Comparison of ENCODE assay signal across 30 mouse cellular contexts in genomic region chr15:100391599-100391998, GRCm38 (mm10). TPM values are rescaled to one million over a fixed set of nuclear protein-coding genes. Genes with fewer than 3 reads are reported as not detected.
DNase-seq lines count a peak whose midpoint lies in the region; ATAC-seq and TF ChIP-seq lines count a peak whose summit lies in the region.
"Had no signal": no experiment of that assay in that cellular context is flagged by ENCODE, and none has a peak within 500 bp of the region (broad histone marks: within the 10 kb centered on the region; RNA-seq: fewer than 3 reads in every experiment).

No protein-coding gene starts in this region.

- no peak overlapping the region for H3K27ac ChIP-seq in heart, embryonic 12.5 days (ENCODE audit: poor library complexity, severe bottlenecking)
- peak overlapping the region; percentile 73 for H3K27ac ChIP-seq in liver, embryonic 15.5 days (replicated peaks)
- no peak overlapping the region for H3K27ac ChIP-seq in layer of hippocampus, adult 2 months
- H3K27ac ChIP-seq in midbrain, embryonic 15.5 days, result no peak overlapping the region
- H3K27ac ChIP-seq: embryonic facial prominence, embryonic 13.5 days; hindbrain, embryonic 12.5 days; lung, embryonic 15.5 days; midbrain, embryonic 13.5 days; neural tube, embryonic 12.5 days had no signal

- WGBS in heart, embryonic 12.5 days, result 74% methylated on average over 7 of the region's 7 CpGs
- 19% methylated on average over 7 of the region's 7 CpGs for WGBS in liver, embryonic 15.5 days (ENCODE audit: insufficient replicate concordance)
- 93% methylated on average over 7 of the region's 7 CpGs for WGBS in midbrain, embryonic 15.5 days

- ATAC-seq in heart, embryonic 12.5 days (ENCODE audit: insufficient number of reproducible peaks, low FRiP score), result peak; percentile 26; the same call in 1 of the 2 replicates
- ATAC-seq in erythroid progenitor cell, adult 5-6 weeks (replicated peaks; ENCODE audit: low FRiP score, poor library complexity, severe bottlenecking), result peak; percentile 56
- peak; percentile 86 for ATAC-seq in liver, embryonic 15.5 days (ENCODE audit: insufficient read depth)
- ATAC-seq in megakaryocyte, adult 5-6 weeks (ENCODE audit: poor library complexity, severe bottlenecking), result no peak
- no peak for ATAC-seq in midbrain, embryonic 15.5 days (replicated peaks)
- ATAC-seq: CD4-positive, CD25-positive, alpha-beta regulatory T cell, adult 4 months; intestine, postnatal 0 days; midbrain, embryonic 13.5 days; Patski had no signal

- no peak overlapping the region for H3K4me2 ChIP-seq in heart, embryonic 12.5 days
- peak overlapping the region; percentile 50 for H3K4me2 ChIP-seq in liver, embryonic 15.5 days
- no peak overlapping the region for H3K4me2 ChIP-seq in midbrain, embryonic 15.5 days
- H3K4me2 ChIP-seq: embryonic facial prominence, embryonic 13.5 days; hindbrain, embryonic 12.5 days; kidney, embryonic 15.5 days; lung, embryonic 15.5 days; midbrain, embryonic 13.5 days; neural tube, embryonic 12.5 days had no signal

- H3K9me3 ChIP-seq in heart, embryonic 12.5 days (replicated peaks), result peaks cover 3% of the 10 kb centered on the region; the same call in 1 of the 2 replicates
- H3K9me3 ChIP-seq in liver, embryonic 15.5 days (replicated peaks), result no peaks in the 10 kb centered on the region
- no peaks in the 10 kb centered on the region for H3K9me3 ChIP-seq in midbrain, embryonic 15.5 days
- H3K9me3 ChIP-seq: embryonic facial prominence, embryonic 13.5 days; hindbrain, embryonic 12.5 days; kidney, embryonic 15.5 days; lung, embryonic 15.5 days; midbrain, embryonic 13.5 days; neural tube, embryonic 12.5 days had no signal

- H3K36me3 ChIP-seq in heart, embryonic 12.5 days, result peaks cover 32% of the 10 kb centered on the region
- peaks cover 57% of the 10 kb centered on the region for H3K36me3 ChIP-seq in liver, embryonic 15.5 days (replicated peaks)
- peaks cover 20% of the 10 kb centered on the region for H3K36me3 ChIP-seq in midbrain, embryonic 15.5 days (replicated peaks)

- H3K27me3 ChIP-seq in heart, embryonic 12.5 days (replicated peaks), result no peaks in the 10 kb centered on the region
- no peaks in the 10 kb centered on the region for H3K27me3 ChIP-seq in liver, embryonic 15.5 days
- H3K27me3 ChIP-seq in midbrain, embryonic 15.5 days (replicated peaks), result no peaks in the 10 kb centered on the region
- H3K27me3 ChIP-seq: embryonic facial prominence, embryonic 13.5 days; hindbrain, embryonic 12.5 days; kidney, embryonic 15.5 days; lung, embryonic 15.5 days; midbrain, embryonic 13.5 days; neural tube, embryonic 12.5 days; Patski had no signal

- no peak overlapping the region for H3K4me3 ChIP-seq in heart, embryonic 12.5 days
- no peak overlapping the region for H3K4me3 ChIP-seq in liver, embryonic 15.5 days (replicated peaks)
- no peak overlapping the region for H3K4me3 ChIP-seq in layer of hippocampus, adult 2 months
- H3K4me3 ChIP-seq in midbrain, embryonic 15.5 days, result no peak overlapping the region
- H3K4me3 ChIP-seq: embryonic facial prominence, embryonic 13.5 days; gastrocnemius, adult 2 months; hindbrain, embryonic 12.5 days; kidney, embryonic 15.5 days; lung, embryonic 15.5 days; midbrain, embryonic 13.5 days; neural tube, embryonic 12.5 days had no signal

- H3K9ac ChIP-seq in heart, embryonic 12.5 days, result no peak overlapping the region
- H3K9ac ChIP-seq in liver, embryonic 15.5 days, result no peak overlapping the region
- H3K9ac ChIP-seq in midbrain, embryonic 15.5 days, result no peak overlapping the region
- H3K9ac ChIP-seq: embryonic facial prominence, embryonic 13.5 days; hindbrain, embryonic 12.5 days; kidney, embryonic 15.5 days; lung, embryonic 15.5 days; midbrain, embryonic 13.5 days; neural tube, embryonic 12.5 days had no signal

- TF ChIP-seq CTCF in layer of hippocampus, adult 2 months (conservative IDR thresholded peaks at IDR 0.05), result no peak

- peaks cover 36% of the 10 kb centered on the region for H3K4me1 ChIP-seq in heart, embryonic 12.5 days (replicated peaks)
- peaks cover 51% of the 10 kb centered on the region for H3K4me1 ChIP-seq in liver, embryonic 15.5 days (replicated peaks)
- H3K4me1 ChIP-seq in midbrain, embryonic 15.5 days, result no peaks in the 10 kb centered on the region
- H3K4me1 ChIP-seq: midbrain, embryonic 13.5 days had no signal

- no peak for DNase-seq in heart, postnatal 4 days
- no peak for DNase-seq in layer of hippocampus, adult 2 months (ENCODE audit: low spot score in 2 of 2)
- DNase-seq: adrenal gland, adult 2 months; cerebellum, adult 8-10 months; cerebellum, postnatal 36 days; embryo, embryonic 11 days; gastrocnemius, adult 2 months; heart, postnatal 10 days; retina, postnatal 1 day; right cerebral cortex, postnatal 25 days; spleen, adult 18-20 months; thymus, postnatal 14 days had no signal

RNA-seq across cellular contexts. Expression of gene Higd1c, which starts 27.3 kb away (rescaled TPM):
- not detected in 2 replicates for polyA plus RNA-seq in heart, embryonic 12.5 days (2016; fragmentation: Nextera tagmentation; extraction: Ambion mirVana)
- not detected for total RNA-seq in heart, postnatal 4 days (2021)
- not detected in 2 replicates for total RNA-seq in erythroid progenitor cell, adult 5-6 weeks (2015; ENCODE audit: low replicate concordance)
- not detected in 2 replicates for total RNA-seq in erythroid progenitor cell, adult 5-6 weeks (2017; ENCODE audit: low replicate concordance)
- not detected in 2 replicates for polyA plus RNA-seq in liver, embryonic 15.5 days (2015; fragmentation: Nextera tagmentation; extraction: Ambion mirVana)
- not detected in 2 replicates for total RNA-seq in megakaryocyte, adult 5-6 weeks (2015)
- total RNA-seq in megakaryocyte, adult 5-6 weeks (2017), result not detected in 2 replicates
- not detected for total RNA-seq in layer of hippocampus, adult 2 months (2021)
- polyA plus RNA-seq in midbrain, embryonic 15.5 days (2015; fragmentation: Nextera tagmentation; extraction: Ambion mirVana), result not detected in 2 replicates
- total RNA-seq: gastrocnemius, adult 2 months; gastrocnemius, postnatal 4 days; heart, postnatal 10 days; left cerebral cortex, adult 18-20 months; left cerebral cortex, postnatal 25 days had no signal
- polyA plus RNA-seq: adrenal gland, adult 2 months; CD4-positive, CD25-positive, alpha-beta regulatory T cell, adult 4 months; embryonic facial prominence, embryonic 13.5 days; hindbrain, embryonic 12.5 days; intestine, postnatal 0 days; limb, embryonic 14.5 days; lung, embryonic 15.5 days; midbrain, embryonic 13.5 days; Patski had no signal

RNA-seq across cellular contexts. Expression of gene Gm5475, which starts 30.3 kb away (rescaled TPM):
- 0.12 TPM in 1 of 2 replicates, not detected in the other for polyA plus RNA-seq in heart, embryonic 12.5 days (2016; fragmentation: Nextera tagmentation; extraction: Ambion mirVana)
- not detected for total RNA-seq in heart, postnatal 4 days (2021)
- total RNA-seq in erythroid progenitor cell, adult 5-6 weeks (2015; ENCODE audit: low replicate concordance), result not detected in 2 replicates
- total RNA-seq in erythroid progenitor cell, adult 5-6 weeks (2017; ENCODE audit: low replicate concordance), result 0.51 TPM in 1 of 2 replicates, not detected in the other
- polyA plus RNA-seq in liver, embryonic 15.5 days (2015; fragmentation: Nextera tagmentation; extraction: Ambion mirVana), result 0.05 TPM in 2 replicates
- total RNA-seq in megakaryocyte, adult 5-6 weeks (2015), result not detected in 2 replicates
- not detected in 2 replicates for total RNA-seq in megakaryocyte, adult 5-6 weeks (2017)
- not detected for total RNA-seq in layer of hippocampus, adult 2 months (2021)
- polyA plus RNA-seq in midbrain, embryonic 15.5 days (2015; fragmentation: Nextera tagmentation; extraction: Ambion mirVana), result 0.09 TPM in 2 replicates
- total RNA-seq: adrenal gland, adult 2 months; gastrocnemius, adult 2 months; gastrocnemius, postnatal 4 days; heart, postnatal 10 days; left cerebral cortex, adult 18-20 months; left cerebral cortex, postnatal 25 days had no signal
- polyA plus RNA-seq: CD4-positive, CD25-positive, alpha-beta regulatory T cell, adult 4 months; embryonic facial prominence, embryonic 13.5 days; hindbrain, embryonic 12.5 days had no signal

RNA-seq across cellular contexts. Expression of gene Slc11a2, which starts 33.3 kb away (rescaled TPM):
- 15.5 and 20.8 TPM in 2 replicates for polyA plus RNA-seq in heart, embryonic 12.5 days (2016; fragmentation: Nextera tagmentation; extraction: Ambion mirVana)
- total RNA-seq in heart, postnatal 4 days (2021), result 10 to 100 TPM; 40.4 to 43.9 TPM
- total RNA-seq in erythroid progenitor cell, adult 5-6 weeks (2015; ENCODE audit: low replicate concordance), result 119 and 142 TPM in 2 replicates
- 109 and 145 TPM in 2 replicates for total RNA-seq in erythroid progenitor cell, adult 5-6 weeks (2017; ENCODE audit: low replicate concordance)
- polyA plus RNA-seq in liver, embryonic 15.5 days (2015; fragmentation: Nextera tagmentation; extraction: Ambion mirVana), result 39.7 and 43.9 TPM in 2 replicates
- total RNA-seq in megakaryocyte, adult 5-6 weeks (2015), result 5.0 and 5.3 TPM in 2 replicates
- total RNA-seq in megakaryocyte, adult 5-6 weeks (2017), result 3.1 and 6.0 TPM in 2 replicates
- total RNA-seq in layer of hippocampus, adult 2 months (2021), result 10 to 100 TPM; 62.0 to 67.5 TPM
- polyA plus RNA-seq in midbrain, embryonic 15.5 days (2015; fragmentation: Nextera tagmentation; extraction: Ambion mirVana), result 28.0 and 31.0 TPM in 2 replicates

RNA-seq across cellular contexts. Expression of gene Mettl7a2, which starts 38.6 kb away (rescaled TPM):
- polyA plus RNA-seq in heart, embryonic 12.5 days (2016; fragmentation: Nextera tagmentation; extraction: Ambion mirVana), result not detected in 2 replicates
- total RNA-seq in heart, postnatal 4 days (2021), result under 1 TPM in 1 of 2 experiments, not detected in 1; 0.27 TPM
- total RNA-seq in erythroid progenitor cell, adult 5-6 weeks (2015; ENCODE audit: low replicate concordance), result not detected in 2 replicates
- not detected in 2 replicates for total RNA-seq in erythroid progenitor cell, adult 5-6 weeks (2017; ENCODE audit: low replicate concordance)
- not detected in 2 replicates for polyA plus RNA-seq in liver, embryonic 15.5 days (2015; fragmentation: Nextera tagmentation; extraction: Ambion mirVana)
- total RNA-seq in megakaryocyte, adult 5-6 weeks (2015), result not detected in 2 replicates
- not detected in 2 replicates for total RNA-seq in megakaryocyte, adult 5-6 weeks (2017)
- total RNA-seq in layer of hippocampus, adult 2 months (2021), result under 1 TPM in 1 of 2 experiments, not detected in 1; 0.72 TPM
- polyA plus RNA-seq in midbrain, embryonic 15.5 days (2015; fragmentation: Nextera tagmentation; extraction: Ambion mirVana), result not detected in 2 replicates
- polyA plus RNA-seq: adrenal gland, adult 2 months; CD4-positive, CD25-positive, alpha-beta regulatory T cell, adult 4 months; embryonic facial prominence, embryonic 13.5 days; hindbrain, embryonic 12.5 days; intestine, postnatal 0 days; kidney, embryonic 15.5 days; lung, embryonic 15.5 days; midbrain, embryonic 13.5 days had no signal

RNA-seq across cellular contexts. Expression of gene Methig1, which starts 38.6 kb away (rescaled TPM):
- not detected in 2 replicates for polyA plus RNA-seq in heart, embryonic 12.5 days (2016; fragmentation: Nextera tagmentation; extraction: Ambion mirVana)
- total RNA-seq in heart, postnatal 4 days (2021), result not detected
- not detected in 2 replicates for total RNA-seq in erythroid progenitor cell, adult 5-6 weeks (2015; ENCODE audit: low replicate concordance)
- total RNA-seq in erythroid progenitor cell, adult 5-6 weeks (2017; ENCODE audit: low replicate concordance), result 0.91 TPM in 1 of 2 replicates, not detected in the other
- polyA plus RNA-seq in liver, embryonic 15.5 days (2015; fragmentation: Nextera tagmentation; extraction: Ambion mirVana), result 0.17 and 0.25 TPM in 2 replicates
- total RNA-seq in megakaryocyte, adult 5-6 weeks (2015), result not detected in 2 replicates
- not detected in 2 replicates for total RNA-seq in megakaryocyte, adult 5-6 weeks (2017)
- total RNA-seq in layer of hippocampus, adult 2 months (2021), result not detected
- polyA plus RNA-seq in midbrain, embryonic 15.5 days (2015; fragmentation: Nextera tagmentation; extraction: Ambion mirVana), result 0.11 and 0.13 TPM in 2 replicates
- total RNA-seq: gastrocnemius, adult 2 months; gastrocnemius, postnatal 4 days; heart, postnatal 10 days; left cerebral cortex, adult 18-20 months; left cerebral cortex, postnatal 25 days had no signal
- polyA plus RNA-seq: adrenal gland, adult 2 months; CD4-positive, CD25-positive, alpha-beta regulatory T cell, adult 4 months; embryonic facial prominence, embryonic 13.5 days; hindbrain, embryonic 12.5 days; intestine, postnatal 0 days; limb, embryonic 14.5 days; lung, embryonic 15.5 days; midbrain, embryonic 13.5 days had no signal

Comparison
In these comparisons a context has a peak if more than half of its experiments do, and no peak if none do; other contexts are left out.
1. ATAC-seq: peak in heart, embryonic 12.5 days (single experiment), erythroid progenitor cell, adult 5-6 weeks (single experiment) and liver, embryonic 15.5 days (single experiment); none in megakaryocyte, adult 5-6 weeks (single experiment) and midbrain, embryonic 15.5 days (single experiment).
2. RNA of gene Slc11a2, which starts 33.3 kb away (total RNA-seq): 109 to 145 TPM in erythroid progenitor cell, adult 5-6 weeks, 62.0 to 67.5 TPM in layer of hippocampus, adult 2 months and 40.4 to 43.9 TPM in heart, postnatal 4 days; 3.1 to 6.0 TPM in megakaryocyte, adult 5-6 weeks; every median in the first group is over 4 times any median in the second.